Mouse (Mus musculus): ENCODE results near the gene Rbbp8nl. TPM values are rescaled to one million over a fixed set of nuclear protein-coding genes. Genes with fewer than 3 reads are reported as not detected.
A peak's percentile ranks its signal among the peaks of the same experiment; 100 is the strongest.

Rbbp8nl gene
- total and polyA plus RNA-seq, 3 experiments: not detected

DNA sequence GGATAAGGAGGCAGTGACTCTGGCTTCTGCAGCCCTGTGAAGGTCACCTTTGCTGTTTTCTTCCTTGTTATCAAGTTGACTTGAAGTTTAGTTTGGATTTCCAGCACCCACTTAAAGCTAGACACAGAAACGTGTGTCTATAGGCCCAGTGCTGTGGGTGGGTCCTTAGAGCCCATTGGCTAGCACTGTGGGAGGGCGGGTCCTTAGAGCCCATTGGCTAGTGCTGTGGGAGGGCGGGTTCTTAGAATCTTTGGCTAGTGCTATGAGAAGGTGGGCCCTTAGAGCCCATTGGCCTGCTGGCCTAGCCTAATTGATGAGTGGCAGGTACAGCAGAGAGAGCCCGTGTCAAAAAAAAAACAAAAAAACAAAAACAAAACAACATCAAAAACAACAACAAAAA lies 30.5 kb upstream of the Rbbp8nl start:
- Histone ChIP-seq H3K9ac (ENCODE audit: low read depth, low read length) (no peak overlapping the region), H3K4me1 (ENCODE audit: control insufficient read depth, insufficient read depth, low read length) (peaks cover 3% of the 10 kb centered on the region; the same call in 1 of the 2 replicates), H3K79me2 (replicated peaks; ENCODE audit: control insufficient read depth, insufficient read depth, low read length) (no peaks in the 10 kb centered on the region), H3K36me3 (ENCODE audit: control insufficient read depth, insufficient read depth, low read length) (no peaks in the 10 kb centered on the region), H3K27ac (no peak overlapping the region), H3K27me3 (ENCODE audit: control insufficient read depth, insufficient read depth, low read length) (no peaks in the 10 kb centered on the region), H3K4me3 (no peak overlapping the region)
- DNase-seq: no peak
- intact Hi-C loops (cut with DNase I): no loop called here
- TF ChIP-seq CTCF (IDR thresholded peaks at IDR 0.05) (no peak), POLR2A (IDR thresholded peaks at IDR 0.05; ENCODE audit: insufficient read depth, low read depth, low read length) (no peak), EP300 (IDR thresholded peaks at IDR 0.05; ENCODE audit: insufficient read depth, low read depth, low read length) (no peak)
- WGBS: 79% methylated on average over 4 of the region's 4 CpGs

GRCm38 (mm10) chr2:180317591-180317990 lies 27.9 kb upstream of the Rbbp8nl start:
- intact Hi-C loops (cut with DNase I): no loop called here
- H3K4me1 ChIP-seq (ENCODE audit: control insufficient read depth, insufficient read depth, low read length): peaks cover 3% of the 10 kb centered on the region; the same call in 1 of the 2 replicates
- no peak overlapping the region; the same call in 1 of the 2 replicates for H3K27ac ChIP-seq
- no peak for DNase-seq
- TF ChIP-seq POLR2A (IDR thresholded peaks at IDR 0.05; ENCODE audit: insufficient read depth, low read depth, low read length) (no peak), CTCF (IDR thresholded peaks at IDR 0.05) (no peak), EP300 (IDR thresholded peaks at IDR 0.05; ENCODE audit: insufficient read depth, low read depth, low read length) (no peak)
- no peaks in the 10 kb centered on the region for H3K79me2 ChIP-seq (replicated peaks; ENCODE audit: control insufficient read depth, insufficient read depth, low read length)
- H3K36me3 ChIP-seq (ENCODE audit: control insufficient read depth, insufficient read depth, low read length): no peaks in the 10 kb centered on the region
- no peak overlapping the region for H3K9ac ChIP-seq (ENCODE audit: low read depth, low read length)
- H3K4me3 ChIP-seq: no peak overlapping the region
- H3K27me3 ChIP-seq (ENCODE audit: control insufficient read depth, insufficient read depth, low read length): no peaks in the 10 kb centered on the region
- 52% methylated on average over 7 of the region's 7 CpGs for WGBS

DNA sequence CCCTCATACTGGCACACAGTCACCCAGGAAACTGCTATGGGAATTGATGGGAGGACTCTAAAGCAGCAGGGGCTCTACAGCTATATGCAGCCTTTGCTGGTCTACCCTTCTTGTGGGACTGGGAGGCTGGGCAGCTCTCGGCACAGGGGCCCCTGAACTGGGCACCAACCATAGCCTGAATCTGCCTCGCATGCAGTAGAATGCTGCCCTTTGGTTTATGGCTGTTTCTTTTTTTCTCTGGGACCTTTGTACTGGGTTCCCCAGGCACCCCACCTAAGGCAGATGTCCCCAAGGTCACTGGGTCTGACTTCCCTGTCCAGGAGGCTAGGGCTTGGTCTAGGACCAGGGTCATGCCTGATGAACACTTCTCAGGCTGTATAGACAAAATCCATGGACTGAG lies 24.6 kb upstream of the Rbbp8nl start:
- H3K9ac ChIP-seq (ENCODE audit: low read depth, low read length): no peak overlapping the region
- no peaks in the 10 kb centered on the region for H3K36me3 ChIP-seq (ENCODE audit: control insufficient read depth, insufficient read depth, low read length)
- TF ChIP-seq EP300 (IDR thresholded peaks at IDR 0.05; ENCODE audit: insufficient read depth, low read depth, low read length): no peak
- H3K79me2 ChIP-seq (replicated peaks; ENCODE audit: control insufficient read depth, insufficient read depth, low read length): no peaks in the 10 kb centered on the region
- no peak for DNase-seq
- H3K4me3 ChIP-seq: no peak overlapping the region
- no peak overlapping the region for H3K27ac ChIP-seq
- peaks cover 3% of the 10 kb centered on the region; the same call in 1 of the 2 replicates for H3K4me1 ChIP-seq (ENCODE audit: control insufficient read depth, insufficient read depth, low read length)
- intact Hi-C loops (cut with DNase I): no loop called here
- H3K27me3 ChIP-seq (ENCODE audit: control insufficient read depth, insufficient read depth, low read length): no peaks in the 10 kb centered on the region
- 89% methylated on average over 2 of the region's 2 CpGs for WGBS

DNA sequence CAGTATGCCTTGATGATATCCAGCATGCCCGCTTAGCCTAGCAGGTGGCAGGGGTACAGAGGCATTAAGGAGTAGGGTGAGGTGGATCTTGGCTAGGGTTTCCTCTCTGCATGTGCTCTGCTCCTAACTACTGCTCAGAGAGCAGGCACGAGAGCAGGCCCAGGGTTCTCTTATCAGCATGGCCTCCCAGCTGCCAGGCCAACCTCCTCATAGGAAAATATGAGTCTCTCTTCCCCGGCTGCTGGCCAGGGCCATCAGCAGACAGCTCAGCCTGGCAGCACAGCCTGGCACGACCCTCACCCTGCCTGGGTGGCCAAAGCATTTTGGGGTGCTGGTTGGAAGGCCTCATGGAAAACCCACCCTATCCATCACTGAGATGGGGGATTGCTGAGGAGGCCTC lies 21.5 kb upstream of the Rbbp8nl start:
- Histone ChIP-seq H3K36me3 (ENCODE audit: control insufficient read depth, insufficient read depth, low read length) (no peaks in the 10 kb centered on the region), H3K9ac (ENCODE audit: low read depth, low read length) (no peak overlapping the region), H3K27me3 (ENCODE audit: control insufficient read depth, insufficient read depth, low read length) (no peaks in the 10 kb centered on the region), H3K79me2 (replicated peaks; ENCODE audit: control insufficient read depth, insufficient read depth, low read length) (no peaks in the 10 kb centered on the region), H3K4me3 (no peak overlapping the region), H3K4me1 (ENCODE audit: control insufficient read depth, insufficient read depth, low read length) (peaks cover 2% of the 10 kb centered on the region), H3K27ac (no peak overlapping the region; the same call in 1 of the 2 replicates)
- intact Hi-C loops (cut with DNase I): no loop called here
- DNase-seq: peak; percentile 37 to 59
- 34% methylated on average over 4 of the region's 4 CpGs for WGBS
- TF ChIP-seq EP300 (IDR thresholded peaks at IDR 0.05; ENCODE audit: insufficient read depth, low read depth, low read length) (0 out of 2 replicates have a peak, but pooled peaks have one; percentile 37), CTCF (IDR thresholded peaks at IDR 0.05) (no peak)

GRCm38 (mm10) chr2:180307680-180308079 lies 18.0 kb upstream of the Rbbp8nl start:
- 41% methylated on average over 2 of the region's 2 CpGs for WGBS
- H3K27ac ChIP-seq: no peak overlapping the region
- H3K4me1 ChIP-seq (ENCODE audit: control insufficient read depth, insufficient read depth, low read length): peaks cover 2% of the 10 kb centered on the region
- DNase-seq: no peak
- TF ChIP-seq POLR2A (IDR thresholded peaks at IDR 0.05; ENCODE audit: insufficient read depth, low read depth, low read length) (no peak), EP300 (IDR thresholded peaks at IDR 0.05; ENCODE audit: insufficient read depth, low read depth, low read length) (no peak)
- no peak overlapping the region for H3K4me3 ChIP-seq
- no peaks in the 10 kb centered on the region for H3K36me3 ChIP-seq (ENCODE audit: control insufficient read depth, insufficient read depth, low read length)
- intact Hi-C loops (cut with DNase I): no loop called here
- H3K27me3 ChIP-seq (ENCODE audit: control insufficient read depth, insufficient read depth, low read length): no peaks in the 10 kb centered on the region
- no peaks in the 10 kb centered on the region for H3K79me2 ChIP-seq (replicated peaks; ENCODE audit: control insufficient read depth, insufficient read depth, low read length)
- H3K9ac ChIP-seq (ENCODE audit: low read depth, low read length): no peak overlapping the region

DNA sequence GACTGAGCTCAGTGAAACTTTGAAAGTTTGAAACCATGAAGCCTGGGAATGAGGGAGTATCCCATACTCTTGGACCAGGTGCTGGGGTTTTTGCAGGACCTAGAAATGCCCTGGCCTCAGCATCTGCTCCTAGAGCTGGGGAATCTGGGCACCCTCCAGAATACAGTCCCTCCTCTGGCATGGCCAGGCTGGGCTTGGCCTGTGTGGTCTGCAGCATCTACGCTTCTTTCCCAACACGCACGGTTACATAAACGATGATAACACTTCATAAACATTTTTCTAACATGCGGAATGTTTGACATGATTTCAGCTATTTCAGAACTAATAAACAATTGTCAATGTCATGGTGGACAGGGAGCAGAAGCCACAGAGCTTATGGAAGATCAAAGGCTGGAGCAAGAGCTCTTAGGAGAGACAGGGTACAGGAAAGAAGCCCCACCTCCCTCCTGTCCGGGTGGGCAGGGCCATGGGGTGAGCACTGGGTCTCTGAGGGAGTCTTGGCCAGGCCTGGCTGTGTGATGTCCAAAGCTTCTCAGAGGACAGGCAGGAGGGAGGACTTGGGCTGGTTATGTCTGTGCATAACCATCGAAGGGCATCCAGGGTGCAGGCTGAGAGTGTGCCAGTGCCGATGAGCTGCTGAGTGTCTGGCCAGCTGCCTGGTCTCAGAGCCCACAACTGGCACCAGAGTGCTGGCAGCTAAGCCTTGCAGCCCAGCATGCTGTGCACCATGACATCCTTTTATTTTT lies 16.9 kb upstream of the Rbbp8nl start:
- Histone ChIP-seq H3K4me1 (ENCODE audit: control insufficient read depth, insufficient read depth, low read length) (peaks cover 2% of the 10 kb centered on the region), H3K4me3 (no peak overlapping the region), H3K27ac (peak overlapping the region; percentile 64), H3K79me2 (replicated peaks; ENCODE audit: control insufficient read depth, insufficient read depth, low read length) (no peaks in the 10 kb centered on the region), H3K27me3 (ENCODE audit: control insufficient read depth, insufficient read depth, low read length) (no peaks in the 10 kb centered on the region), H3K36me3 (ENCODE audit: control insufficient read depth, insufficient read depth, low read length) (no peaks in the 10 kb centered on the region), H3K9ac (ENCODE audit: low read depth, low read length) (no peak overlapping the region)
- DNase-seq: peak; percentile 63 to 86
- intact Hi-C loops (cut with DNase I): no loop called here
- WGBS: 58% methylated on average over 8 of the region's 8 CpGs
- TF ChIP-seq CTCF (IDR thresholded peaks at IDR 0.05) (no peak), POLR2A (IDR thresholded peaks at IDR 0.05; ENCODE audit: insufficient read depth, low read depth, low read length) (no peak), EP300 (IDR thresholded peaks at IDR 0.05; ENCODE audit: insufficient read depth, low read depth, low read length) (peak; percentile 82)
